Mouse (Mus musculus) ES-E14 (cell line): Measurements from ENCODE around the gene Aldh3b3. TPM values are rescaled to one million over a fixed set of nuclear protein-coding genes. Genes with fewer than 3 reads are reported as not detected.

ENCODE experiments used
- DNase-seq: peaks from one replicate; pipeline ENCODE4 v3.0.0-alpha.2; 2013; ENCODE audit warnings: low read depth, low spot score
- H3K27ac ChIP-seq: 2 replicates; pipeline ENCODE4 v1.5.1; 2012; ENCODE audit warnings: low read depth, mild to moderate bottlenecking, low read length, moderate library complexity, mixed read lengths; ENCODE audit not compliant: poor library complexity, insufficient read depth, severe bottlenecking
- H3K36me3 ChIP-seq: 2 replicates; pipeline ENCODE4 v1.6.1; 2012; ENCODE audit warnings: mild to moderate bottlenecking, low read length, moderate library complexity, mixed read lengths; ENCODE audit not compliant: control insufficient read depth, poor library complexity, insufficient read depth, severe bottlenecking
- H3K4me1 ChIP-seq, 2 experiments: fragments of 150-350 bp in 1 of 2; sonication (generic) in 1 of 2; 2 replicates each; pipeline ENCODE4 v1.6.1; 2012; ENCODE audit warnings: low read length in 2 of 2, mild to moderate bottlenecking in 1 of 2, mixed read lengths in 1 of 2; ENCODE audit not compliant: control insufficient read depth in 2 of 2, insufficient read depth in 2 of 2, poor library complexity in 1 of 2
- H3K4me3 ChIP-seq, 2 experiments: fragments of 150-350 bp in 1 of 2; sonication (generic) in 1 of 2; 2 replicates each; pipeline ENCODE4 v1.5.1; 2012; ENCODE audit warnings: low read length in 2 of 2, low read depth in 1 of 2, mild to moderate bottlenecking in 1 of 2, mixed read lengths in 1 of 2; ENCODE audit not compliant: insufficient read depth in 1 of 2, poor library complexity in 1 of 2, severe bottlenecking in 1 of 2
- H3K9ac ChIP-seq: 2 replicates; pipeline ENCODE4 v1.6.1; 2012; ENCODE audit warnings: low read depth, mild to moderate bottlenecking, low read length, mixed read lengths; ENCODE audit not compliant: poor library complexity, insufficient read depth, severe bottlenecking
- H3K9me3 ChIP-seq: fragments of 150-350 bp; sonication (generic); 2 replicates; pipeline ENCODE4 v1.6.1; 2012; ENCODE audit warnings: low read depth, mild to moderate bottlenecking, low read length; ENCODE audit not compliant: control insufficient read depth, insufficient read depth
- CHD2 ChIP-seq: IDR thresholded peaks from 2 replicates; pipeline ENCODE4 v1.6.1; 2014; ENCODE audit warnings: mild to moderate bottlenecking, low read depth, low read length, inconsistent platforms
- HCFC1 ChIP-seq: IDR thresholded peaks from 2 replicates; pipeline ENCODE4 v1.6.1; 2012; ENCODE audit warnings: low read length, inconsistent platforms, borderline replicate concordance; ENCODE audit not compliant: insufficient read depth
- MAFK ChIP-seq: IDR thresholded peaks from 2 replicates; pipeline ENCODE4 v1.6.1; 2014; ENCODE audit warnings: mild to moderate bottlenecking, low read depth, low read length, inconsistent platforms; ENCODE audit not compliant: insufficient read depth
- ZC3H11A ChIP-seq: IDR thresholded peaks from 2 replicates; pipeline ENCODE4 v1.6.1; 2012; ENCODE audit warnings: low read depth, mild to moderate bottlenecking, inconsistent platforms, low read length, borderline replicate concordance
- ZNF384 ChIP-seq: IDR thresholded peaks from 2 replicates; pipeline ENCODE4 v1.6.1; 2012; ENCODE audit warnings: low read depth, low read length, inconsistent platforms
- in situ Hi-C, 2 experiments: fragments of 600-800 bp; cut with MboI; formaldehyde crosslinking; loops; one replicate each; pipeline ENCODE4 v1.15.1; 2025; ENCODE audit warnings: low sequenced_read_pairs in 2 of 2, inconsistent platforms in 1 of 2; ENCODE audit not compliant: unreplicated experiment in 2 of 2
- total RNA-seq: library from RNA; depleted of rRNA; stranded (reverse); fragments of 300-350 nt; gene quantifications from 2 replicates; pipeline ENCODE4 v1.2.3, GENCODE M21; 2012

Aldh3b3 gene
- total RNA-seq, 1 experiment, result not detected

DNA sequence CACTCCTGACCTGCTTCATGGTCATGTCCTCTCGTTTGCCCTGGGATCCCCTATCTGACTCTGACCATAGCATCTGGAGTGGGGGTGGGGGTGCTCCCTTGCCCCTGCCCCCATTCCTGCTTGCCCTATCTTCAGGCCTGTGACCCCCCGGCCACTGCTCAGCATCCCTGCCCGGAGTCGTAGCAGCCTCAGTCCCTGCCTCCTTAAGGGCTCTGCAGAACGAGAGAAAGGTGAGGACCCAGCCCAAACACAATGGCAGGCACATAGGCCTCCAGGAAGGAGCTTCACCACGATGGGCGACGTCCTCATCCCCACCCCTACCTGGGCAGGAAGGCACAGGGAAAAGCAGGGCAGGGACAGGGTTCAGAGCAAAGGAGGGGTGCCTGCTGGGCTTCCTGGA lies 39.9 kb downstream of the Aldh3b3 start:
- Histone ChIP-seq H3K27ac (no peak overlapping the region), H3K36me3 (no peaks in the 10 kb centered on the region; the same call in 1 of the 2 replicates), H3K4me3 (no peak overlapping the region), H3K4me1 (peaks cover 0 to 10% of the 10 kb centered on the region in 2 experiments; a peak in 2 of 4 replicates), H3K9me3 (no peaks in the 10 kb centered on the region), H3K9ac (no peak overlapping the region)
- TF ChIP-seq ZNF384, result no peak
- TF ChIP-seq CHD2, result no peak
- no peak for TF ChIP-seq ZC3H11A
- TF ChIP-seq MAFK, result no peak
- no peak for TF ChIP-seq HCFC1
- in situ Hi-C loops, result no loop called here
- no peak for DNase-seq

DNA sequence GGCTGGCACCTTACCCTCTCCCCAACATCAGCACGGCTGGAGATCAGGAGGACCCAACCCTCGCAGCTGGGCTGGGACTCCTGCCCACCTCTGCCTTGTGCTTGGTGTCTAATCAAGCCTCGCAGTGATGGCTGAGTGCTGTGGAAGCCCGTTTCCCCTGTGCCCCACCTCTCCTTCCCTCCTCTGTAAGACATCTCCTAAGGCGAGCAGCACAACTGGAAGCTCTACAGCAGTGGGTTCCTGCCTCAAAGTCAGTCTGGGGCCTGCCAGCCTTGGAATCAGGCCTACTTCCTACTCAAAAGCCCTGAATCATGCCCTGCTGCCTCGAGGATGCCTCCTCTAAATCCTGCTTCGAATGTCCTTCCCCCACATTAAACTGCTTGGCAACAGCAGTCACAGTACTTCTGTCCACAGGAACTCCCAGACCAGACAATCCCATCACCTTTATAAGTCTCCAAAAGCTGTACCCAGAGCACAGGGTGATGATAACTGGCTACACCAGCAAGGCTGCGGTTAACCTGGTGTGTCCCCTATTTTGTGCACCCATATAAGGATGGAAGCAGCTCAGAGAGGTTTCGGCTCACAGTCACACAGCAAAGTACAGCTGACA lies 40.8 kb downstream of the Aldh3b3 start:
- TF ChIP-seq MAFK (no peak), CHD2 (no peak), HCFC1 (no peak), ZC3H11A (no peak), ZNF384 (no peak)
- no peak for DNase-seq
- H3K9ac ChIP-seq, result peak overlapping the region; percentile 1; the same call in 1 of the 2 replicates
- peak overlapping the region in 1 of 2 experiments; percentile 95; a peak in 2 of 4 replicates for H3K4me3 ChIP-seq
- no peaks in the 10 kb centered on the region; the same call in 1 of the 2 replicates for H3K36me3 ChIP-seq
- peaks cover 0 to 16% of the 10 kb centered on the region in 2 experiments; a peak in 2 of 4 replicates for H3K4me1 ChIP-seq
- in situ Hi-C loops, result no loop called here
- no peaks in the 10 kb centered on the region for H3K9me3 ChIP-seq
- no peak overlapping the region for H3K27ac ChIP-seq

DNA sequence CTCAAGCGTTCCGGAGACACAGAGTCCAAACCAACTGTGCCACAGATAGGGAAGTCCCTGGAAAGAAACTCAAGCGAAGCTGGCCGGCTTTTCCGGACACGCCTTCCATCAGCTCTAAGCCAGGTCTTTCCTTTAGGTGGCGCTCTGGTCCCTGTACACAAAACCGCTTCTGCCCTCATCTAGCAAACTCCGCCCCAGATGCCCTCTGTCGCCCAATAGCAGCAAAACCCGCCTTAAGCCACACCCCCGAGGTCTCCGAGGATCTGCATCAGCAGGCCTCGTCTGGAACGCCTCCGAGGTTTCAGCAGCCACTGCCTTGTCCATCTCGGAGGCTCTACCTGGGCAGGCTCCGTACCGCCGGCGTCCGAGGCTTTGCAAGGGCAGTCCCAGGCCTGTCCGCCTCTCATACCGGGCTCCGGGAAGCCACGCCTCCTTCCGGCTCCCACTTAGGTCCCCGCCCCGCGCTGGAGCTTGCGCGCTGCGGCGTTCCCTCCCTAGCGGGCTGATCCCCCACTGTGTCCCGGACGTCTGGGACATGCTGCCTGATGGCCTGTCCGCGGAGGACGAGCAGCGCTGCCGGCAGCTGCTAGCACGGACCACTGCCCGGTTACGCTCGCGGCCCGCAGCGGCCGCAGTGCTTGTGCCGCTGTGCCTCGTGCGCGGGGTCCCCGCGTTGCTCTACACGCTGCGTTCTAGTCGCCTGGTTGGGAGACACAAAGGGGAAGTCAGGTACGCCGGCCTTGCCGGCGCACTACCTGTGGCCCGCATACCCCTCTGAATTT lies 41.9 kb downstream of the Aldh3b3 start, which contains the start of the genes Nudt8 and Gm49405:
Nudt8 (plus strand) TSS at position 462 of the 782 bp plus-strand sequence.
Gm49405 (plus strand) TSS at position 508 of the 782 bp plus-strand sequence.
- in situ Hi-C loops, result no loop called here
- DNase-seq, result peak; percentile 98
- Histone ChIP-seq H3K4me3 (peak within 1 kb of the TSS; percentile 92 to 95), H3K4me1 (peaks cover 0 to 17% of the 10 kb centered on the region in 2 experiments; a peak in 2 of 4 replicates), H3K27ac (peak within 1 kb of the TSS; percentile 79), H3K9ac (peak within 1 kb of the TSS; percentile 90), H3K36me3 (no peaks in the 10 kb centered on the region; the same call in 1 of the 2 replicates), H3K9me3 (no peaks in the 10 kb centered on the region)
- TF ChIP-seq HCFC1 (peak; percentile 57; the same call in 1 of the 2 replicates), ZC3H11A (peak; percentile 30; the same call in 1 of the 2 replicates), CHD2 (no peak), MAFK (no peak), ZNF384 (no peak)

DNA sequence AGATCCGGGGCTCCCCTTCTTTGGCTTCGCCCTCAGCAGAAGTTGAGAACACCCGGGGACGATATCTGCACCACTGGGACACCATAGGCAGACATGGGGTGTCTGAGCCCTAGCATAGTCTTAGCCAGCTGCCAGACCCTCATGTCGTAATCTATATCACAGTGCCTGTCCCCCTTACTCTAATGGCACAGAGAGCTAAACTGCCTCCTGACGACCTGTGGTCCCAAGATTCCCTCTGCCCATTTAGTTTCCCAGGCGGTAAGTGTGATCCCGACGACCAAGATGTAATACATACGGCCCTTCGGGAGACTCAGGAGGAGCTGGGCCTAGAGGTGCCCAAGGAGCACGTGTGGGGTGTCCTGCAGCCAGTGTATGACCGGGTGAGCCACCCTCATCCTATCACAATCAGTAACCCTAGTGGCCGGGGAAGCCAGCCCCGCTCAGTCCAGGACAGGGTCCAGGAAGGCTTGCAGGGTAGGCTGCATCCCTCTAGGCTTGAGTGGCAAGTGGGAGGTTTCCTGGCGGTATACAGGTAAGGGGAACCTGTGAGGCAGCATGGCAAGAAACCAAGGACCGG lies 42.6 kb downstream of the Aldh3b3 start:
- Histone ChIP-seq H3K27ac (peak overlapping the region; percentile 79; the same call in 1 of the 2 replicates), H3K36me3 (peaks cover 3% of the 10 kb centered on the region), H3K9me3 (no peaks in the 10 kb centered on the region), H3K9ac (peak overlapping the region; percentile 90), H3K4me1 (peaks cover 0 to 17% of the 10 kb centered on the region in 2 experiments; a peak in 2 of 4 replicates), H3K4me3 (peak overlapping the region; percentile 92 to 95)
- TF ChIP-seq HCFC1, result no peak
- no peak for TF ChIP-seq CHD2
- TF ChIP-seq MAFK, result no peak
- no peak for TF ChIP-seq ZC3H11A
- TF ChIP-seq ZNF384, result no peak
- in situ Hi-C loops, result no loop called here
- no peak for DNase-seq
